Mouse (Mus musculus): ENCODE results near the gene Epas1.
A peak's percentile ranks its signal among the peaks of the same experiment; 100 is the strongest.

Epas1 gene

DNA sequence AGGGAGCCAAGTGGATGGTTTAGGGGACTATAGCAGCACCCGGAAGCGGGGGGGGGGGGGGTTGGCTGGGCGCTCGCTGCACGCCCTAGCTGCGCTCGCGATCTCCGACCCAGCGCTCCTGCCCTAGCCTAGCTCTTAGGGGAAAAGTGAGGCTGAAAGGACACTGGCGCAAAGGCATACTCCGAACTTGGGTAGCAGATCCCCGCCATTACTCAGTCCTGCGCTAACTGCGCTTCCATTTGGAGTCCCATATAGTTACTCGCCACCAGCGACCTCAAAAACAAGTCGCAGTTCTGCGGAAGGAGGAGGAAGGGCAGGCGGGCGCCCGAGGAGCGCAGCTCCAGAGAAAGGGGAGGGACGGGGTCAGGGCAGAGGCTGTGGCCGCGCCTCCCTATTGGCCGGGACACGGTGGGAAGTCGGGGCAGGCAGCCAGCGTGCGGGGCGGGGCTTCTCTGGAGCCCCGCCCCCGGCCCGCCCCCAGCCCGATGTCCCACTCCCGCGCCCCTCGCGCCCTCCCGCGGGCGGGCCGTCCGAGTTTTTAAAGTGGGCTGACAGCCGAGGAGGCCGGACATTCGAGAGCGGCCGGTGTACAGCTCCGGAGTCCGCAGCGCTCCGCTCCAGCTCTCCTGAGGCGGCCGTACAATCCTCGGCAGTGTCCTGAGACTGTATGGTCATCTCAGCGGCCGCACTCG lies at the start of gene Epas1:
TSS of gene Epas1 (plus strand) at position 571 of the 692 bp plus-strand sequence.
- peak; percentile 32 to 56 for DNase-seq (ENCODE audit: low read depth in 1 of 2, low spot score in 2 of 2)

DNA sequence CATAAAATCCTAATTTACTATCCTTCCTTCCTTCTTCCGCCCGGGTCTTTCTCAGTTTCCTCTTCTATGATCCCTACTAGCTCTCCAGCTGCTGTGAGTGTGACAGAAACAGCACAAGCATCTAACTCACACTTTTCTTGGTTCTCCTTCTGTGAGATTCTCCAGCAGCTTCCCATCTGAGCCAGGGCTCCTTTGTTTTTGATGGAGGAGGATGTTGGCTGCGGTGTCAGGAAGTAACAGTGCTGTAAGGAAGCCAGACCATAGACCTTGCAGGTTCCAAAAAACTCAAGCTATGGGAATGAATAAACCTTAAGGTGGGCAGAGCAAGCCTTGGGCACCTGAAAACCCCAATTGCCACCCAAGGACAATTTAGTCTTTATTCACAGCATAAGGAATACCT lies 48.3 kb upstream of the Epas1 start:
- DNase-seq (ENCODE audit: low read depth in 1 of 2, low spot score in 2 of 2), result no peak

DNA sequence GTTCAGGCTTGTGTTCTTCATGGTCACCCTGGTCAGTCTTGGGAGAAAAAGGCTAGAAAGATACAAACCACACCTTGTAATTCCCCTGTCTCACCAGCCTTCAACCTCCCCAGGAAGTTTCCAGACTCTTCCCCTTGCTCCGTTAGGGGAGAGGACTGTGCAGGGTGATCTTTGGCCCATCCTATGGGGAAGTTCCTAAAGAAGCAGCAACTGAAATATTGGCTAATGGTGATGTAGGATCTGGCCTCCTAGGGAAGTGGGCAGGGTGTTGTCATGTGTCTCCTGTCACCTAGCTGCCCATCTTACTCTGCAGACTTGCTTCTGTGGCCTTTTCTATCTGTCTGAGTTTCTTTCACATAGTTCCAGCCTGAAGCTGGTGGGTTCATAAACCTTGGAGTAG lies 47.0 kb upstream of the Epas1 start:
- DNase-seq (ENCODE audit: low read depth in 1 of 2, low spot score in 2 of 2), result no peak

DNA sequence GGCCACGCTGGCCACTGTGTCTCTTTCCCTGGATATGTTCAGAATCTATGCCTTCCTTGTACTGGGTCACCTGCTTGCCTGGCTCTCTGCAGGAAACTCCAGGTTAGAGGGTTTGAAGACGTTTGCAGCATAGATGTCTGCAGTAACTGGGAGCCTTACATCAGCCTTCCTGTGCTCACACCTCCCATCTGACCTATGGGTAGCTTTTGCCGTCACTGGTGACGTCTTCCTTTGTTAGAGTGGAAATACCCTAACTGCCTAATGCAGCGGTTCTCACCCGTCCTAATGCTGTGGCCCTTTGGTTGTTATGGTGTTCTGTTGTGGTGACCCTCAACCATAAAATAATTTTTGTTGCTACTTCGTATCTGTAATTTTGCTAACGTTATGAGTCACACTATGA lies 43.7 kb upstream of the Epas1 start:
- no peak for DNase-seq (ENCODE audit: low read depth in 1 of 2, low spot score in 2 of 2)

- no peak for DNase-seq (ENCODE audit: low read depth in 1 of 2, low spot score in 2 of 2)
Observed at GRCm38 (mm10) chr17:86710379-86710778, 43.1 kb upstream of the Epas1 start.

- DNase-seq (ENCODE audit: low read depth in 1 of 2, low spot score in 2 of 2), result no peak
Observed at GRCm38 (mm10) chr17:86711949-86712348, 41.6 kb upstream of the Epas1 start.

GRCm38 (mm10) chr17:86712601-86713000 lies 40.9 kb upstream of the Epas1 start:
- DNase-seq (ENCODE audit: low read depth in 1 of 2, low spot score in 2 of 2), result no peak

- DNase-seq (ENCODE audit: low read depth in 1 of 2, low spot score in 2 of 2), result no peak
Observed at GRCm38 (mm10) chr17:86713591-86713990, 39.9 kb upstream of the Epas1 start.

GRCm38 (mm10) chr17:86724786-86725415 lies 28.6 kb upstream of the Epas1 start:
- no peak for DNase-seq (ENCODE audit: low read depth in 1 of 2, low spot score in 2 of 2)

DNA sequence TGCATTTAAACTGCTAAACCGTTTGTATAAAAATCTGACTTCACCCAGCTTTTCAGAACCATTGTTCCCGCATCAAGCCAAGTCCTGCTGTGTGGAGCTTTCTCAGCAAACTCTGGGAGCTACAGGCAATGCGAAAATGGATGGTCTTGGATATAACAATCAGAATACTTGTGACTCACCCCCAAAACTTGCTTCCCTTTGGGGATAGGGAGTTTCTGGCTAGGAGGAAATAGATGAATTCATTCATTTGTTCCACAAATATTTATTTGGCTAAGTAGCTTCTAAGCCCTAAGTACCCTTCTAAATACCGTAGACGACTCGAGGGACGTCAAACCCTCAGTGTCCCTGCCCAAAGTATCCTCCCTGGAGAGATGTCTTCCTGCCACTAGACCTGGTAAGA lies 27.0 kb upstream of the Epas1 start:
- DNase-seq (ENCODE audit: low read depth in 1 of 2, low spot score in 2 of 2), result no peak

DNA sequence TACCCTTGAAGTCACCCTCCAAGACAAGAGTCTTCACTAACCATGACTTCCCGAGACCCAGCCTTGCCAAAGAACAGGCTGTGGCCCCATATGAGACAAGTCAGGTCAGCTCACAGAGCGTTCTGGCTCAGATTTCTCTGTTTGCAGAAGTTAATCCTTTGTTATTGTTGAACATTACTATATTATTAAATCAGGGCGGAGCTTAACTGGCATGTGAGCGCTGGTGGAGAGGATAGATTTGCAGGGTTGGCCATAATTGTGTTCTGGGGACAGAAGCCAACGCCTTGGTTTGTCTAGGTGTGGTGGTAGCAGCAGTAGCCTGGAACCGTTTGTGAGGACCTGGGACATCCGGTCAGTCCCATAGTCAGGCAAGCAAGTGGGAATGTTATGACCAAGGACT lies 26.5 kb upstream of the Epas1 start:
- no peak for DNase-seq (ENCODE audit: low read depth in 1 of 2, low spot score in 2 of 2)

- no peak for DNase-seq (ENCODE audit: low read depth in 1 of 2, low spot score in 2 of 2)
Observed at GRCm38 (mm10) chr17:86731273-86731672, 22.2 kb upstream of the Epas1 start.

DNA sequence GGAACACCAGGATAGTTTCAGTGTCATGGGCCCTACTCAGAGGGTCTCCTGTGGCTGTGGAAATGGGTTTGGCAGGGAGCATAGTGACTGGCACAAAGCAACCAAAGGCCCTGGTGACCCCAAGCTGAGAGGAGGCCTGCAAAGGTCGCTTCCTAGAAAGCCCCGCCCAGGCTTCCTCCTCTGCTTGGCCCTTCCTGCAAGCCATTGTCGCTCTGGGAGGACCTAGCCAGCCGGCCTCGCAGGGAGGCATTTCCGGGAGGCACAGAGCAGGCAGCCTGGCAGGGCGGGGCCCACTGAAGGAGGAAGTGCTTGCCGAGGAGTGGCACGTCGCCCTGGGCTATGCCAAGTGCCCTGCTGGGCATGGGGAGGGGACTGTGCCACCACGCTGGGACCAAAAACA lies 21.5 kb upstream of the Epas1 start:
- peak; percentile 67 to 73 for DNase-seq (ENCODE audit: low read depth in 1 of 2, low spot score in 2 of 2)

- no peak for DNase-seq (ENCODE audit: low read depth in 1 of 2, low spot score in 2 of 2)
Observed at GRCm38 (mm10) chr17:86732522-86732921, 21.0 kb upstream of the Epas1 start.

DNA sequence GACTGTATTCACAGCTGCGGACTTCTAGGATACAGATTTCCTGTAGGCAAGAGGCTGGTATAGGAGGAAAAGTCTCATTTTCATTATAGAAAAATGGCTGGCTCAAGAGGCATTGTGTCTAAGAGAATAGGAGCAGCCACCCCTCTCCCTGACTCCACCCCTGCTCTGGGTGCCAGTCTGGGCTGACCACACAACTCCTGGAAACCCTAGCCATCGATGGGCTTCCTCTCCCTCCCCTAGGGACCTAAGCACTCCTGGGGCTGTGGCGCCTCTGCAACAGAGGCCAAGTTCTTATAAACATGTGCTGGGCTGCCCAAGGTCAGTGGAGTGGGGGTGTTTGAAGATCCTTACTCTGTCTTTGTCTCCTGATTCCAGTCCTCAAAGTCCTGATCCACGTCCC lies 19.9 kb upstream of the Epas1 start:
- no peak for DNase-seq (ENCODE audit: low read depth in 1 of 2, low spot score in 2 of 2)

DNA sequence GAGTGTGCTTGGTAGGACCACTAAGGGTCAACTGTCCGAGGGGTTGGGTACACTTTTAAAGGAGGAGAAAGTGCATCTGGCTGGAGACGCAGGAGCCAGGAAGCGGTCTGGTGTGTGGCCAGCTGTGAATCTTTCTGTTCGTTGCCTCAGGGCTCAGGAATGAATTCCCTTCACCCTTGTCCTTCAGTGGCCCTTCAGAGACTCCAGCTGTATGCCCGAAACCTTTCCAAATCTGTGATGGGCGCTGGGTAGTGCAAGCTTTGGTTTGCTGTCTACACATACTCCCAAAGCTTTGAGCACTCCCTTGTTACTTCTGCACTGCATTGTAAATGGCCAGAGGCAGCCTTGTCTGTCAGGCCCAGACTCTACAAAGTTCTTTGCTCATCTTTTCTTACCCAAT lies 15.0 kb upstream of the Epas1 start:
- no peak for DNase-seq (ENCODE audit: low read depth in 1 of 2, low spot score in 2 of 2)

DNA sequence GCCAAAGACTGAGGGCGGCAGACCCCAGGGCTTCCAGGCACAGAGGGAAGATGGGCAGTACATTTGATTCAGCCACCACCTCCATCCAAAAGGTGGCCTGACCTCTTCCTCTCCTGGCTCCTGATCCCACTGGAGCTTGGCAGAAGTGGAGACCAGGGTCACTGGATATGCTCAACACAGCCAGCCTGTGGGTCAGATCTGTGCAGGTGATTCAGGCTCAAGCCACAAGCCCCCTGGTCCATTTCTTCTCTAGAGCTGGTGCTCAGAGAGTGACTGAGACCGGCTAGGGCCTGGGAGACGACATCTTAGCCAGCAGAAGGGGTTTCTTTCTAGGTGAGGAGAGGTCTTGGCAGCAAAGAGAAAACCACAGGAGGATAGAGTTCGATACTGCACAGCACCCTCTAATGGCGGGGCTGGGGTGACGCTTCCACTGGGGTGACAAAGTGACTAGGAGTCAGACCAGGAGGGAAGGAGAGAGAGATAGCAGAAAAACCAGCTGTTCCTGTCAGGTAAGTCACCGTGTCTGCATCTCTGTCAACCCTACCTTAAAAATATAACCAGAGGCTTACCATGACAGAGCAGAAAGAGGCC lies 10.1 kb upstream of the Epas1 start:
- no peak for DNase-seq (ENCODE audit: low read depth in 1 of 2, low spot score in 2 of 2)

- no peak for DNase-seq (ENCODE audit: low read depth in 1 of 2, low spot score in 2 of 2)
Observed at GRCm38 (mm10) chr17:86744943-86745342, 8.6 kb upstream of the Epas1 start.

DNA sequence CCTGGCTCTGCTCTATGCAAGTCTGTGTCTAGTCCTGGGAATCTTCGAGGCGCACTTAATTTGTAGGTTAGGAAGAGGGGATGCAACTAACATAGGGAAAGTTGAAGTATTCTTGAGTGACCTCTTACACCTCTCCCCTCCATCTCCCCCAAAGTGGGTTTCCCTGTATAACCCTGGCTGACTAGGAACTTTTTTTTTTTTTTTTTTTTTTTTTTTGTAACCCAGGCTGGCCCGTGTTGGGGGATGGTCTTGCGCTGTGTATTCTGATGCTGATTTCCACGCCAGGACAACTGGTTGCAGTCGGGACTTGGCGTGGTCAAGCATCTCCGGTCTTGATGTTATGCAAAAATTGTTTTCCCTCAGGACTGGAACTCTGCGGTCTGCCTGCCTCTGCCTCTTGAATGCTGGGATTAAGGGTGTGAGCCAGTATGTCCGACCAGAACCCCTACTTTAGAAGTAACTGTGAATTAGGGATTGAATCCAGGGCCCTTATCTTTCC lies 2.1 kb upstream of the Epas1 start:
- no peak for DNase-seq (ENCODE audit: low read depth in 1 of 2, low spot score in 2 of 2)

DNA sequence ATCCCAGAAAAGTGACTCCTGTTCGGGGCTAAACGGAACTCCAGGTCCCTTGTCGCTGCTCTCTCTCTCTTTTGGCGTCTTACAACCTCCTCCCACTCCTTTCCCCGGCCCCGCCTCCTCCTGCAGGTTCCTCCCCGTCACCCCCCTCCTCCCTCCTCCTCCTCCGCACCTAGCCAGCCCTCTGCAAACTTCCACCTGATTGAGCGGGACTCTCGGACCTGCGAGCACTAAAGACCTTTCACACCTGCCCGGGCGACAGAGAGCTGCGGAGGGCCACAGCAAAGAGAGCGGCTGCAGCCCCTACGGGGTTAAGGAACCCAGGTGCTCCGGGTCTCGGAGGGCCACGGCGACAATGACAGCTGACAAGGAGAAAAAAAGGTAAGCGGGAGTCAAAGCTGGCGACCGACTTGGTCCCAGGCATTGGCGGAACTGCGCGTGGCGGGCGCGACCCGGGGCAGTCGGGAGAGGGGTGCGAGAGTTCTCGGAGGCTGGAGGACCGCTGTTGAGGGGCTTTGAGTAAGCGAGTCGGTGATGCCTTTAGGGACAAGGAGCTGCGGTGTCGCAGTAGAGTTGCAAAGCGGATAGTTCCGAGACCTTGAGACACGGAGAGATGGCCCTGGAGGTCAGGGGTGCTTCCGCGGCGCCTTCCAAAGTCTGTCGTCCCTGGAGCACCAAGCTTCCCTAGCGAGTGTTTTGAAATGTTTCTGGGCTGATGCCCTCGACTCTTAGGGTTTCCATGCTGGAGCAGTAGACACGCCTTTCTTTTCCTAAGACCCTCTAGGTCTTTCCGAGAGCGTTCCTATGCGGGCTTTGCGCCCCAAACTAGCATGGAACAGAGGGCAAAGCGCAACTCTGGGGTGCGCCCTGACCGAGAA lies 668 bp downstream of the Epas1 start:
- no peak for DNase-seq (ENCODE audit: low read depth in 1 of 2, low spot score in 2 of 2)

DNA sequence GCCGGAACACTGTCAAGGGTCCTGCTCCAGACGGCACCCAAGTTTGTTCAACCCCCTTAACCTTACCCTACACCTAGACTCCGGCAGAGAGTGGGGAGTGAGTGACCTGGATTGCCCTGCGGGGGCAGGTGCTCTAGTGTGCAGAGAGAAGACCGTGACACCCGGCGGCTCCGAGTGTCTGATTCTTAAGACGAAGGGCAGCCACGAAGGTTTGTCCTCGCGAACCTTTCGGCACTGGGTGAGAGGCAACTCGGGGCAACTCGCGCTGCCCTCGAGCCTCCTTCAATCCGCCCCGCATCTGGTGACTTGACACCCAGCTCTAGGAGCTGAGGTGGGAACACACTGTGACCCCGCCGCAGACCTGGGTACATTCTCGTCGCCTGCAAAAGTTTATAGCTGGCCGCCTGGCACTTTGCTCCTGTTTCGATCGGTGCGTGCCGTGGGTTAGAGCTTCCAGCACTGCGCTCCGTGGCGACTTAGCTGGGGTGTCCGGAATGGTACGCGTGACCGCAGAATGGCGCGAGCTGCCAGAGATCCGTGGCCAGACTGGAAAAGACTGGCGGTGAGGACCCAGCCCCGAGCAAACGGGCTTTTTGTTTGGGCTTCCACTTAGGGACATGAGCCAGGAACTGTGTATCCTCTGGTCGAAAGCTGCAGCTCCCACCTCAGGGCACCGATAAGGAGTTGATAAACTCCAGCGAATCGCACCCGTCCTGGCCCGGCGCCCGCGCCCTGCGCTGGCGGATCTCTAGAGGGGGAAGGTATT lies 1.5 kb downstream of the Epas1 start:
- no peak for DNase-seq (ENCODE audit: low read depth in 1 of 2, low spot score in 2 of 2)

All from monocyte, adult 2 months (primary cell).